Mouse (Mus musculus): Measurements from ENCODE around the gene Dclk2. TPM values are rescaled to one million over a fixed set of nuclear protein-coding genes. Genes with fewer than 3 reads are reported as not detected.

Gene Dclk2
- polyA plus RNA-seq, 1 experiment from 2014 or later = 23.1 TPM

- Histone ChIP-seq H3K27me3 (ENCODE audit: control insufficient read depth, insufficient read depth, low read length) (no peaks in the 10 kb centered on the region), H3K27ac (ENCODE audit: low read depth, low read length) (no peak overlapping the region), H3K36me3 (ENCODE audit: control insufficient read depth, insufficient read depth, low read length) (no peaks in the 10 kb centered on the region), H3K4me3 (ENCODE audit: low read depth, low read length) (no peak overlapping the region), H3K4me2 (no peak overlapping the region), H3K9me3 (ENCODE audit: control insufficient read depth, low read length) (no peaks in the 10 kb centered on the region), H3K9ac (ENCODE audit: low read length) (no peak overlapping the region), H3K4me1 (ENCODE audit: control insufficient read depth, insufficient read depth, low read length) (peaks cover 9% of the 10 kb centered on the region)
- ATAC-seq (ENCODE audit: low FRiP score) (peak; percentile 24; the same call in 1 of the 2 replicates), DNase-seq (ENCODE audit: low spot score, missing footprints) (peak; percentile 86)
- 61% methylated on average over 6 of the region's 6 CpGs for WGBS
Observed at GRCm38 (mm10) chr3:86873092-86873600, 47.5 kb downstream of the Dclk2 start.

- WGBS = 75% methylated on average over 6 of the region's 6 CpGs
- peaks cover 9% of the 10 kb centered on the region for H3K4me1 ChIP-seq (ENCODE audit: control insufficient read depth, insufficient read depth, low read length)
- no peak for DNase-seq (ENCODE audit: low spot score, missing footprints)
- no peaks in the 10 kb centered on the region for H3K36me3 ChIP-seq (ENCODE audit: control insufficient read depth, insufficient read depth, low read length)
- ATAC-seq (ENCODE audit: low FRiP score) = no peak
- no peak overlapping the region for H3K9ac ChIP-seq (ENCODE audit: low read length)
- H3K9me3 ChIP-seq (ENCODE audit: control insufficient read depth, low read length) = no peaks in the 10 kb centered on the region
- H3K27ac ChIP-seq (ENCODE audit: low read depth, low read length) = no peak overlapping the region
- no peak overlapping the region for H3K4me2 ChIP-seq
- no peak overlapping the region for H3K4me3 ChIP-seq (ENCODE audit: low read depth, low read length)
- no peaks in the 10 kb centered on the region for H3K27me3 ChIP-seq (ENCODE audit: control insufficient read depth, insufficient read depth, low read length)
Observed at GRCm38 (mm10) chr3:86870952-86871351, 49.7 kb downstream of the Dclk2 start.

DNA sequence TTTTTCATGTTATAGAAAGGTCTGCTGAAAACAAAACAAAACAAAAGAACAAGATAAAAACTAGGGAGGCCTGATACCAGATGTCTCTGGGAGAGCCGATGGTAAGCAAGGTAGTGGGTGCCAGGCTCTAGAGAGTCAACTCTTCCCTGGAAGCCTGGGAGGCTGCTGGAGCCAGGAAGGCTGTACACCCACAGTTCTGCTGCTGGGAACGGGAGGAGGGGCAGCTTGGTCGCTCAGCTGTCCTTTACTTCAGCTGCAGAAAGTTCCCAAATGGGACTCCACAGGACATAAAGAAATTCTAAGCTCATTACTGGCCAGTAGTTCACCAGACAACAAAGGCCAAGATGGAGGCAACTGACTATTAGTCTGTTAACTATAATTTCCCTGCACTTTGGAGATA is 50.2 kb downstream of the Dclk2 start:
- no peak for ATAC-seq (ENCODE audit: low FRiP score)
- Histone ChIP-seq H3K4me2 (no peak overlapping the region), H3K9ac (ENCODE audit: low read length) (no peak overlapping the region), H3K27me3 (ENCODE audit: control insufficient read depth, insufficient read depth, low read length) (no peaks in the 10 kb centered on the region), H3K36me3 (ENCODE audit: control insufficient read depth, insufficient read depth, low read length) (no peaks in the 10 kb centered on the region), H3K27ac (ENCODE audit: low read depth, low read length) (no peak overlapping the region), H3K4me1 (ENCODE audit: control insufficient read depth, insufficient read depth, low read length) (peaks cover 9% of the 10 kb centered on the region), H3K9me3 (ENCODE audit: control insufficient read depth, low read length) (no peaks in the 10 kb centered on the region), H3K4me3 (ENCODE audit: low read depth, low read length) (no peak overlapping the region)
- 49% methylated on average over 3 of the region's 3 CpGs for WGBS
- DNase-seq (ENCODE audit: low spot score, missing footprints) = no peak

DNA sequence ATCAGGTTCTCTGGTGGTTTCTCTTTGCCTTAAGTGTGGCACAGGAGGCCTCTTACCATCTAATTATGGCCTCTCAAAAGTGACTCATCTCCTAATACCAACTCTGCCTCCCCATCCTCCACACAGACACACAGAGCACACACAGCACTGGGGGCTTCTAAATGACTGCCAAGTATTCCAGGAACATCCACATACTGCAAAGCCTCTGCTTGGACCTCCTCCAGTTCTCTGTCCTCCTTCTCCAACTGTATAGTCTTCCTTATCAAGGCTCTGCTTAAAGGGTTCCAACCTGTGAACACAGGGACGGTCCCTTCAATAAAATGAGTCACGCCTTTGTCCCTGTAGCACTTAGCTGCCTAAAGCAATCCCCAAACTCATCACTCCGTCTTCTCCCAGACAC is 51.9 kb downstream of the Dclk2 start:
- no peak overlapping the region for H3K27ac ChIP-seq (ENCODE audit: low read depth, low read length)
- DNase-seq (ENCODE audit: low spot score, missing footprints) (no peak), ATAC-seq (ENCODE audit: low FRiP score) (no peak)
- peaks cover 7% of the 10 kb centered on the region for H3K4me1 ChIP-seq (ENCODE audit: control insufficient read depth, insufficient read depth, low read length)
- 84% methylated on average over 3 of the region's 3 CpGs for WGBS
- no peak overlapping the region for H3K9ac ChIP-seq (ENCODE audit: low read length)
- H3K4me3 ChIP-seq (ENCODE audit: low read depth, low read length) = no peak overlapping the region
- H3K9me3 ChIP-seq (ENCODE audit: control insufficient read depth, low read length) = no peaks in the 10 kb centered on the region
- H3K36me3 ChIP-seq (ENCODE audit: control insufficient read depth, insufficient read depth, low read length) = no peaks in the 10 kb centered on the region
- no peak overlapping the region for H3K4me2 ChIP-seq
- H3K27me3 ChIP-seq (ENCODE audit: control insufficient read depth, insufficient read depth, low read length) = no peaks in the 10 kb centered on the region

- peak overlapping the region; percentile 30; the same call in 1 of the 2 replicates for H3K27ac ChIP-seq (ENCODE audit: low read depth, low read length)
- peaks cover 22% of the 10 kb centered on the region for H3K4me1 ChIP-seq (ENCODE audit: control insufficient read depth, insufficient read depth, low read length)
- peak; percentile 68 for ATAC-seq (ENCODE audit: low FRiP score)
- no peaks in the 10 kb centered on the region for H3K27me3 ChIP-seq (ENCODE audit: control insufficient read depth, insufficient read depth, low read length)
- peak; percentile 92 for DNase-seq (ENCODE audit: low spot score, missing footprints)
- H3K4me2 ChIP-seq = peak overlapping the region; percentile 34
- H3K4me3 ChIP-seq (ENCODE audit: low read depth, low read length) = no peak overlapping the region
- 25% methylated on average over 10 of the region's 10 CpGs for WGBS
- H3K9ac ChIP-seq (ENCODE audit: low read length) = no peak overlapping the region
- no peaks in the 10 kb centered on the region for H3K36me3 ChIP-seq (ENCODE audit: control insufficient read depth, insufficient read depth, low read length)
- no peaks in the 10 kb centered on the region for H3K9me3 ChIP-seq (ENCODE audit: control insufficient read depth, low read length)
Observed at GRCm38 (mm10) chr3:86863327-86864008, 57.2 kb downstream of the Dclk2 start.

- DNase-seq (ENCODE audit: low spot score, missing footprints) (peak; percentile 94), ATAC-seq (ENCODE audit: low FRiP score) (peak; percentile 93)
- whole genome bisulfite sequencing = 0% methylated on average over 3 of the region's 3 CpGs
- no peaks in the 10 kb centered on the region for H3K9me3 ChIP-seq (ENCODE audit: control insufficient read depth, low read length)
- no peaks in the 10 kb centered on the region for H3K36me3 ChIP-seq (ENCODE audit: control insufficient read depth, insufficient read depth, low read length)
- H3K27me3 ChIP-seq (ENCODE audit: control insufficient read depth, insufficient read depth, low read length) = no peaks in the 10 kb centered on the region
- peak overlapping the region; percentile 30; the same call in 1 of the 2 replicates for H3K27ac ChIP-seq (ENCODE audit: low read depth, low read length)
- peaks cover 22% of the 10 kb centered on the region for H3K4me1 ChIP-seq (ENCODE audit: control insufficient read depth, insufficient read depth, low read length)
- H3K4me3 ChIP-seq (ENCODE audit: low read depth, low read length) = no peak overlapping the region
- H3K9ac ChIP-seq (ENCODE audit: low read length) = no peak overlapping the region; the same call in 1 of the 2 replicates
- peak overlapping the region; percentile 34 for H3K4me2 ChIP-seq
Observed at GRCm38 (mm10) chr3:86862939-86863311, 57.7 kb downstream of the Dclk2 start.

DNA sequence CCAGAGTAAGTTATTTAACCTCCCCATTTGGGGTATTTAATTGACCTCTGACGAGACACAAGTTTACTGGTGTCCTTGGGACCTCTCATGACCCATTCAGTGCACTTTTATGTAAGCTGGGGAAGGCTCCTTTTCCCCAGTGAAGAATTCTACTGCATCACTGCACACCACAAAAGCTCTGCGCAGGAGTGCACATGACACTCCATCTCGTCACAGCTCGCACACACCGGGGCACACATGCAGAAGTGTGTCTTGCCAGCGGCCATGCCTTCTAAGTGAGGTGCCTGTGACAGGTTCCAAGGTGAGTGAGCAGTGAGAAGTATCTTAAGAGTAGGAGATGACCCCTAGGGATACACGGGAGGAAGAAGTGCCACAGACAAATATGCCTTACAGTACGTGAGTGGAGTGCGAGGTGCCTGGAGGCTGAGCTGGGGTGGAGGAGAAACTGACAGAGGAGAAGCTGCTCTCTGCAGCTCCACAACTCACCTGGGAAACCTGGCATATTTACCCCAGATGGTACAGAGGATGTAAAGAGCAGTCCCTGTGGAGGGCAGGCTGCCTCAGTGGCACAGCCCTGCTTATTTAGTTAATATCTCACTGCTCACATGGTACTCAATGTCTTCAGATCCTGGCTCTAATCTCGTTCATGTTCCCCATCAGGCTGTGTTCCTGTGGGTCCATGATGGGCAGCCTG is 58.3 kb downstream of the Dclk2 start:
- H3K4me3 ChIP-seq (ENCODE audit: low read depth, low read length) = no peak overlapping the region
- DNase-seq (ENCODE audit: low spot score, missing footprints) (no peak), ATAC-seq (ENCODE audit: low FRiP score) (peak; percentile 52)
- H3K4me1 ChIP-seq (ENCODE audit: control insufficient read depth, insufficient read depth, low read length) = peaks cover 22% of the 10 kb centered on the region
- H3K4me2 ChIP-seq = peak overlapping the region; percentile 34; the same call in 1 of the 2 replicates
- 67% methylated on average over 10 of the region's 10 CpGs for WGBS
- no peaks in the 10 kb centered on the region for H3K9me3 ChIP-seq (ENCODE audit: control insufficient read depth, low read length)
- H3K27ac ChIP-seq (ENCODE audit: low read depth, low read length) = no peak overlapping the region
- no peaks in the 10 kb centered on the region for H3K36me3 ChIP-seq (ENCODE audit: control insufficient read depth, insufficient read depth, low read length)
- H3K27me3 ChIP-seq (ENCODE audit: control insufficient read depth, insufficient read depth, low read length) = no peaks in the 10 kb centered on the region
- H3K9ac ChIP-seq (ENCODE audit: low read length) = peak overlapping the region; percentile 36

- WGBS = 84% methylated on average over 2 of the region's 2 CpGs
- no peaks in the 10 kb centered on the region for H3K36me3 ChIP-seq (ENCODE audit: control insufficient read depth, insufficient read depth, low read length)
- H3K9ac ChIP-seq (ENCODE audit: low read length) = no peak overlapping the region
- no peak overlapping the region for H3K4me3 ChIP-seq (ENCODE audit: low read depth, low read length)
- DNase-seq (ENCODE audit: low spot score, missing footprints) (no peak), ATAC-seq (ENCODE audit: low FRiP score) (no peak)
- H3K9me3 ChIP-seq (ENCODE audit: control insufficient read depth, low read length) = no peaks in the 10 kb centered on the region
- no peak overlapping the region for H3K27ac ChIP-seq (ENCODE audit: low read depth, low read length)
- H3K4me1 ChIP-seq (ENCODE audit: control insufficient read depth, insufficient read depth, low read length) = peaks cover 22% of the 10 kb centered on the region
- H3K4me2 ChIP-seq = no peak overlapping the region
- no peaks in the 10 kb centered on the region for H3K27me3 ChIP-seq (ENCODE audit: control insufficient read depth, insufficient read depth, low read length)
Observed at GRCm38 (mm10) chr3:86859791-86860190, 60.9 kb downstream of the Dclk2 start.

- no peaks in the 10 kb centered on the region for H3K27me3 ChIP-seq (ENCODE audit: control insufficient read depth, insufficient read depth, low read length)
- H3K4me1 ChIP-seq (ENCODE audit: control insufficient read depth, insufficient read depth, low read length) = peaks cover 22% of the 10 kb centered on the region
- no peak overlapping the region for H3K4me3 ChIP-seq (ENCODE audit: low read depth, low read length)
- DNase-seq (ENCODE audit: low spot score, missing footprints) (no peak), ATAC-seq (ENCODE audit: low FRiP score) (no peak)
- no peaks in the 10 kb centered on the region for H3K9me3 ChIP-seq (ENCODE audit: control insufficient read depth, low read length)
- H3K9ac ChIP-seq (ENCODE audit: low read length) = no peak overlapping the region
- no peak overlapping the region for H3K4me2 ChIP-seq
- WGBS = 90% methylated on average over 5 of the region's 5 CpGs
- no peaks in the 10 kb centered on the region for H3K36me3 ChIP-seq (ENCODE audit: control insufficient read depth, insufficient read depth, low read length)
- H3K27ac ChIP-seq (ENCODE audit: low read depth, low read length) = no peak overlapping the region
Observed at GRCm38 (mm10) chr3:86858699-86859098, 62.0 kb downstream of the Dclk2 start.

Data from midbrain, embryonic 11.5 days (tissue).